Mouse (Mus musculus): Measurements from ENCODE around the gene Hsd17b12. TPM values are rescaled to one million over a fixed set of nuclear protein-coding genes. Genes with fewer than 3 reads are reported as not detected.

Hsd17b12 gene
- polyA plus RNA-seq, 1 experiment: 9.7 TPM

GRCm38 (mm10) chr2:94054813-94055212, 103.0 kb downstream of the Hsd17b12 start:
- Histone ChIP-seq H3K27ac (ENCODE audit: insufficient read depth, low read length) (no peak overlapping the region), H3K4me3 (ENCODE audit: extremely low read depth, insufficient read depth, insufficient read length) (no peak overlapping the region), H3K36me3 (ENCODE audit: control insufficient read depth, insufficient read depth, low read length) (no peaks in the 10 kb centered on the region), H3K27me3 (ENCODE audit: control insufficient read depth, insufficient read depth, low read length) (no peaks in the 10 kb centered on the region), H3K4me1 (ENCODE audit: control insufficient read depth, insufficient read depth, insufficient read length) (no peaks in the 10 kb centered on the region)
- peak in 1 of 2 experiments; percentile 6 for DNase-seq (ENCODE audit: low read depth in 1 of 2, low spot score in 2 of 2)
- TF ChIP-seq POLR2A (IDR thresholded peaks at IDR 0.05; ENCODE audit: low read depth, low read length) (no peak), CTCF (IDR thresholded peaks at IDR 0.05; ENCODE audit: extremely low read depth, insufficient read depth, insufficient read length, insufficient replicate concordance) (no peak)

GRCm38 (mm10) chr2:94051952-94052351, 105.8 kb downstream of the Hsd17b12 start:
- no peak overlapping the region for H3K4me3 ChIP-seq (ENCODE audit: extremely low read depth, insufficient read depth, insufficient read length)
- H3K36me3 ChIP-seq (ENCODE audit: control insufficient read depth, insufficient read depth, low read length): no peaks in the 10 kb centered on the region
- no peaks in the 10 kb centered on the region for H3K4me1 ChIP-seq (ENCODE audit: control insufficient read depth, insufficient read depth, insufficient read length)
- no peak overlapping the region for H3K27ac ChIP-seq (ENCODE audit: insufficient read depth, low read length)
- 91% methylated on average over 5 of the region's 5 CpGs for WGBS
- TF ChIP-seq CTCF (IDR thresholded peaks at IDR 0.05; ENCODE audit: extremely low read depth, insufficient read depth, insufficient read length, insufficient replicate concordance): no peak
- no peak for TF ChIP-seq POLR2A (IDR thresholded peaks at IDR 0.05; ENCODE audit: low read depth, low read length)
- no peak for DNase-seq (ENCODE audit: low read depth in 1 of 2, low spot score in 2 of 2)
- no peaks in the 10 kb centered on the region for H3K27me3 ChIP-seq (ENCODE audit: control insufficient read depth, insufficient read depth, low read length)

- Histone ChIP-seq H3K27ac (ENCODE audit: insufficient read depth, low read length) (no peak overlapping the region), H3K36me3 (ENCODE audit: control insufficient read depth, insufficient read depth, low read length) (no peaks in the 10 kb centered on the region), H3K27me3 (ENCODE audit: control insufficient read depth, insufficient read depth, low read length) (no peaks in the 10 kb centered on the region), H3K4me3 (ENCODE audit: extremely low read depth, insufficient read depth, insufficient read length) (no peak overlapping the region), H3K4me1 (ENCODE audit: control insufficient read depth, insufficient read depth, insufficient read length) (no peaks in the 10 kb centered on the region)
- 97% methylated on average over 3 of the region's 3 CpGs for WGBS
- TF ChIP-seq POLR2A (IDR thresholded peaks at IDR 0.05; ENCODE audit: low read depth, low read length): no peak
- no peak for TF ChIP-seq CTCF (IDR thresholded peaks at IDR 0.05; ENCODE audit: extremely low read depth, insufficient read depth, insufficient read length, insufficient replicate concordance)
- no peak for DNase-seq (ENCODE audit: low read depth in 1 of 2, low spot score in 2 of 2)
Measured at GRCm38 (mm10) chr2:94050901-94051300, 106.9 kb downstream of the Hsd17b12 start.

GRCm38 (mm10) chr2:94049471-94050176, 108.1 kb downstream of the Hsd17b12 start:
- Histone ChIP-seq H3K36me3 (ENCODE audit: control insufficient read depth, insufficient read depth, low read length) (no peaks in the 10 kb centered on the region), H3K27me3 (ENCODE audit: control insufficient read depth, insufficient read depth, low read length) (no peaks in the 10 kb centered on the region), H3K4me3 (ENCODE audit: extremely low read depth, insufficient read depth, insufficient read length) (no peak overlapping the region), H3K4me1 (ENCODE audit: control insufficient read depth, insufficient read depth, insufficient read length) (no peaks in the 10 kb centered on the region), H3K27ac (ENCODE audit: insufficient read depth, low read length) (no peak overlapping the region)
- DNase-seq (ENCODE audit: low read depth in 1 of 2, low spot score in 2 of 2): no peak
- TF ChIP-seq CTCF (IDR thresholded peaks at IDR 0.05; ENCODE audit: extremely low read depth, insufficient read depth, insufficient read length, insufficient replicate concordance) (no peak), POLR2A (IDR thresholded peaks at IDR 0.05; ENCODE audit: low read depth, low read length) (no peak)
- WGBS: 95% methylated on average over 5 of the region's 5 CpGs

GRCm38 (mm10) chr2:94048733-94049470, 108.9 kb downstream of the Hsd17b12 start:
- H3K4me3 ChIP-seq (ENCODE audit: extremely low read depth, insufficient read depth, insufficient read length): no peak overlapping the region
- no peaks in the 10 kb centered on the region for H3K4me1 ChIP-seq (ENCODE audit: control insufficient read depth, insufficient read depth, insufficient read length)
- DNase-seq (ENCODE audit: low read depth in 1 of 2, low spot score in 2 of 2): no peak
- TF ChIP-seq POLR2A (IDR thresholded peaks at IDR 0.05; ENCODE audit: low read depth, low read length): no peak
- no peak for TF ChIP-seq CTCF (IDR thresholded peaks at IDR 0.05; ENCODE audit: extremely low read depth, insufficient read depth, insufficient read length, insufficient replicate concordance)
- H3K27ac ChIP-seq (ENCODE audit: insufficient read depth, low read length): no peak overlapping the region
- H3K36me3 ChIP-seq (ENCODE audit: control insufficient read depth, insufficient read depth, low read length): no peaks in the 10 kb centered on the region
- 92% methylated on average over 5 of the region's 5 CpGs for WGBS
- H3K27me3 ChIP-seq (ENCODE audit: control insufficient read depth, insufficient read depth, low read length): no peaks in the 10 kb centered on the region

GRCm38 (mm10) chr2:94048271-94048670, 109.5 kb downstream of the Hsd17b12 start:
- WGBS: 93% methylated on average over 1 of the region's 1 CpGs

More at GRCm38 (mm10) chr2:94048271-94048670, 109.5 kb downstream of the Hsd17b12 start:
- Histone ChIP-seq H3K27ac (ENCODE audit: insufficient read depth, low read length) (no peak overlapping the region), H3K27me3 (ENCODE audit: control insufficient read depth, insufficient read depth, low read length) (no peaks in the 10 kb centered on the region), H3K36me3 (ENCODE audit: control insufficient read depth, insufficient read depth, low read length) (no peaks in the 10 kb centered on the region; the same call in 1 of the 2 replicates), H3K4me1 (ENCODE audit: control insufficient read depth, insufficient read depth, insufficient read length) (no peaks in the 10 kb centered on the region), H3K4me3 (ENCODE audit: extremely low read depth, insufficient read depth, insufficient read length) (no peak overlapping the region)
- TF ChIP-seq POLR2A (IDR thresholded peaks at IDR 0.05; ENCODE audit: low read depth, low read length): no peak
- TF ChIP-seq CTCF (IDR thresholded peaks at IDR 0.05; ENCODE audit: extremely low read depth, insufficient read depth, insufficient read length, insufficient replicate concordance): no peak
- no peak for DNase-seq (ENCODE audit: low read depth in 1 of 2, low spot score in 2 of 2)
